Mouse (Mus musculus): ENCODE measurements around the gene Fut9.

DNA sequence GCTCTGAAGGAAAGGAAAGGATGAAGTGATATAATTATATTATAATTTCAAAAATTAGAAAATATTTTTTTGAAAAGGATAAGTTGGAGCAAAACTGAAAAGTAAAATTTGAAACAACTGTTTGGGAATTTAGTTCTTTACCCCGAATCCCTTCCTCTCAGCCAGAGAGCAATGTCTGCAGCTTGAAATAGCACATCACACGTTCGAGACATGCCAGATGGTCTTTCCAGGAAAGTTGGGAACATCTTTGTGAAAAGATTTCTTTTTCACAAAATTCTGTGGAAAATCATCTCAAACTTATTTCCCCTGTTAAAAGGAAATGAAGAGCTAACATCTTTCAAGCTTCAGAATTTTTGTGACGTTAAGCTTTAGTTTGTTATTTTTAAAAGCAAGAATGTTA is 61.3 kb downstream of the Fut9 start:
- no peak for TF ChIP-seq HCFC1 (IDR thresholded peaks at IDR 0.05; ENCODE audit: borderline replicate concordance, insufficient read depth, low read length)
- no peak for TF ChIP-seq CHD2 (IDR thresholded peaks at IDR 0.05; ENCODE audit: low read depth, low read length)
- TF ChIP-seq MAFK (IDR thresholded peaks at IDR 0.05; ENCODE audit: insufficient read depth, low read depth, low read length), result no peak
